Mouse (Mus musculus) ES-CJ7 (cell line): Measurements from ENCODE around the gene Gm20916.
"Not testable (repeated sequence)": the region's sequence is repeated elsewhere in the genome, so short reads cannot be mapped to it uniquely, and the experiment has no call there.

ENCODE experiments used
- DNase-seq: peaks from one replicate; pipeline ENCODE4 v3.0.0; 2011; ENCODE audit warnings: low read depth, low spot score

The Gm20916 gene

DNA sequence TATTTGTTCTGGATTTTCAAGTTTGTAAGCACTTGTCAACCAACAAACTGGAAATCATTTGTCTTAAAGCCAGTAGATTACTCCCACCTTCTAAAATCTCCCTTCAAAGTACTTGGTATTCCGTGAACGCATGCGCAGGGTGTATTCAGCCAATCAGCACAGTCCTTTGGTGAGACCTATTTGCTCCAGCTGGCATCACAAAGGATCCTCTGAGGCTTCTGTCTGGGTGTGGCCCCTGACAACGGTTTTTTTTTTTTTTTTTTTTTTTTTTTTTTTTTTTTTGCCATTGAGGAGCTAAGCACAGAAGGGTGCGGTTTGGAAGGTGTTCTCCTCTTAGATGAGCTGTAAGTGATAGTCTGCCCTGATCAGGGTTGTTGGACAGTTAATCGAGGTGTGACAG lies at the start of gene Gm20916:
Gene Gm20916, plus strand, starts transcription at position 301 of the 400 bp plus-strand sequence.
- not testable (repeated sequence) for DNase-seq
